Mouse (Mus musculus) hindbrain, embryonic 10.5 days (tissue): ENCODE measurements at regions not wholly inside any gene's neighbourhood (a gene's known extent, or its start where the extent isn't known, plus 50 kb on each side); places are given as distances from the start of the nearest gene placed in this dataset.

Experiments used
- DNase-seq: peaks from one replicate; pipeline ENCODE4 v3.0.0-alpha.2; 2017; ENCODE audit warnings: low spot score
- H3K27ac ChIP-seq: fragments of 300-500 bp; sonication (generic); 2 replicates; pipeline ENCODE4 v1.5.1; 2016; ENCODE audit warnings: mild to moderate bottlenecking, moderate library complexity
- H3K27me3 ChIP-seq: fragments of 300-500 bp; sonication (generic); 2 replicates; pipeline ENCODE4 v1.6.1; 2016; ENCODE audit warnings: mild to moderate bottlenecking; ENCODE audit not compliant: poor library complexity, insufficient read depth, severe bottlenecking
- H3K36me3 ChIP-seq: fragments of 300-500 bp; sonication (generic); 2 replicates; pipeline ENCODE4 v1.6.1; 2016; ENCODE audit warnings: mild to moderate bottlenecking, moderate library complexity
- H3K4me1 ChIP-seq: fragments of 300-500 bp; sonication (generic); replicated peaks from 2 replicates; pipeline ENCODE4 v1.6.1; 2016; ENCODE audit warnings: mild to moderate bottlenecking
- H3K4me3 ChIP-seq: fragments of 300-500 bp; sonication (generic); 2 replicates; pipeline ENCODE4 v1.5.1; 2016; ENCODE audit warnings: mild to moderate bottlenecking, moderate library complexity
- H3K9me3 ChIP-seq: fragments of 300-500 bp; sonication (generic); 2 replicates; pipeline ENCODE4 v1.6.1; 2016; ENCODE audit warnings: mild to moderate bottlenecking, moderate library complexity
- WGBS: fragments of 180-500 bp; shearing (Covaris S2); methylation state at CpG from one replicate; pipeline ENCODE4 v1.1.7; 2016; 5-methylcytosine and 5-hydroxymethylcytosine counted together

DNA sequence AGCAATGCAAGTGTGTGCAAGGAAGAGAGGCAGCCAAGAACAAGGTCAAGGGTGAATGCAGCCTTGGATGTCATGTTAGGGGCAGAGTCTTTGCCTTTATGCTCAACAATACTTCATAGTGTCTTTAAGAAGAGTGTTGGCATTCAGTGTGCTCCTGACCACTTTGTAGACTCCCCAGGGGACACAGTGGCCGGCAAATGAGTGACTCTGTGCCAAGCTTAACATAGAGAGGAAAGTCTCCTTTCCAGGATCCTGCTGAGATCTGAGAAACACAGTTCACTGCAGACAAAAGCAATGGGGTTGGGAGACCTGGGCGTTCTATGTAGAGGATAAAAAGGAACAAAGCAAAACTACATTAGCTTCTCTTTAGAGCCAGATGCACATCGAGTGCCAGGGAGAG, 259.2 kb downstream of the Maf start:
- Histone ChIP-seq H3K36me3 (no peaks in the 10 kb centered on the region), H3K4me1 (peaks cover 3% of the 10 kb centered on the region), H3K9me3 (no peaks in the 10 kb centered on the region), H3K27me3 (no peaks in the 10 kb centered on the region), H3K27ac (no peak overlapping the region), H3K4me3 (no peak overlapping the region)
- DNase-seq: no peak
- 48% methylated on average over 3 of the region's 3 CpGs for WGBS

DNA sequence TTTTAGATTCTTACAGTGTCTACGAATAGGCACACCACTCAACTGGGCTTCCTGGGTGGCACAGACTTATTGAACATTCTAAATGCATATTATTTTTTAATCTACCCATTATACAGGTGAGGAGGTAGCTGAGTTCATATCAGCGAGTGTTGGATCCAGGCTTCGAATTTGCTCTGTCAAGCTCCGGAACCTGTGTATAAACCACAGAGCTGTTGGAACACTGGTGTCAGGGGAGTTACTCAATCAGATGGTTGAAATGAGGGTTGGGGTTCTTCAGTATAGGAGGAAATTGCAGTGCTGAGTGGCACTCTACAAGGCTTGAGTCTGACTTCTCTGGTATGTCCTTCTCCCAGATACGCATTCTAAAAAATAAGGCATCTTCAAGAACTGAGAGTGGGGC, 263.1 kb downstream of the Maf start:
- Histone ChIP-seq H3K9me3 (no peaks in the 10 kb centered on the region), H3K4me3 (no peak overlapping the region), H3K36me3 (no peaks in the 10 kb centered on the region), H3K27ac (no peak overlapping the region), H3K27me3 (no peaks in the 10 kb centered on the region), H3K4me1 (no peaks in the 10 kb centered on the region)
- 94% methylated on average over 5 of the region's 5 CpGs for WGBS
- no peak for DNase-seq

DNA sequence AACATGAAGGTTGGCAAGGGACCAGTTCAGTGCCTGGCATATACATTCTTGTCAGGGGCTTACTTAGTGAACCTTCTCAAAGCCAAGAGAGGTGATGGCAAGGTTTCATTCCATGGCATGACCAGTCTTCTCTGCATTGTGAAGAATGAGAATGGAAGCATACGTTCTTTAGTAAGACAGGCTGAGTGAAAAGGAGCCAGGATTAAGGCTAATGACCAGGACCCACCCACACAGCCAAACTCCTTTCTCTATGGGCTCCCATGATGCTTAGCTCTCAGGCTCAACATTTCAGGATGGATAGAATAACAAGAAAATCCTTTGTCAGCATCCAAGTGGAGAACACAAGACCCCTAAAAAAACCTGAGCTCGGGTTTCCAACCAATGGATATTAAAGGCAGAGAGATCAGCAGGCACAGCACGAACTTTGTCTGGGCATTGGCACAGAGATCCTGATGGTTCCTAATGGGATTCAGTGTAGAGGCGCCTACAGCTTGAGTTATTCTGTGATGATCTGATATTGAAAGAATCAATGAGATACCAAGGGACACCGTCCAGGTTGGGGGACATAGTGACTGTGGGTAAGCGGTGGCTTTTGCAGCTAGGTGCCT, 265.5 kb downstream of the Maf start:
- H3K36me3 ChIP-seq: no peaks in the 10 kb centered on the region
- no peaks in the 10 kb centered on the region for H3K27me3 ChIP-seq
- DNase-seq: no peak
- no peaks in the 10 kb centered on the region for H3K9me3 ChIP-seq
- H3K27ac ChIP-seq: no peak overlapping the region
- 84% methylated on average over 6 of the region's 6 CpGs for whole genome bisulfite sequencing
- H3K4me3 ChIP-seq: no peak overlapping the region
- no peaks in the 10 kb centered on the region for H3K4me1 ChIP-seq

DNA sequence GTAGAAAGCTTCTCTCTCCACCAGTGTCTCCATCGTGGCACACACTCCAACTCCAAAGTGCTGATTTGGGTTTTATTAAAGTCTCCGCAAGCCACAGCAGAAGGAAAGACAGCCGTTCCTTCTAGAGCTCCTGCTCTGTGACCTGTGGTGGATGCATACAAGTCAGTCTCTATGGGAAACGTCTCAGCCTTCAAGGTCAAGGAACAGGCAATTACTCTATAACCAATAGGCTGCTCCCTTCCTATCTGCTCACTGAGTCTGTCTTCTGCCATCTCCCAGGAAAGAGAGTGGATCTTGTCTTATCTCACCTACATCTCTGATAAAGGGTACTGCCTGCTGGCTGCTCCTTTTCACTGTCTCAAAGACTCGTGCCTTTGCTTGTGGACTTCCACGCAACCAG, 266.3 kb downstream of the Maf start:
- no peaks in the 10 kb centered on the region for H3K9me3 ChIP-seq
- no peak for DNase-seq
- 85% methylated on average over 6 of the region's 6 CpGs for WGBS
- H3K27me3 ChIP-seq: no peaks in the 10 kb centered on the region
- no peak overlapping the region for H3K4me3 ChIP-seq
- H3K4me1 ChIP-seq: no peaks in the 10 kb centered on the region
- no peak overlapping the region for H3K27ac ChIP-seq
- no peaks in the 10 kb centered on the region for H3K36me3 ChIP-seq

DNA sequence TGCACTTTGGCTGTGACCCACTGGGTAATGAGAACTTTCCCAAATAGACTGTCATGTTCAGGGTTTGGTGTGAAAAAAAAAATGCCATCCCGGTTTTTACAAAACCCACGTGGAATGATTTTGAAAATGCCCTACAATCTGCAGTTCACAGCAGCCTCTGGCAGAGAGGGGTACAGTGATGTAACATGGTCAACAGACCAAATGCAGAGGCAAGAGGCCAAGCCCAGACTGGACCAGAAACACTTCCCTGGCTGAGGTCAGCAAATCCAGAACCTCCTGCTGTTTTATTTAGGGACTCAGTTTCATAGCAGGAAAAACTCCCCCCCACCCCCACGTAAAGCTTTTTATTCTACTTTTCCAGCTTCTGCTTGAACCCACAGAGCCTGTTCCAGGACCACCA, 267.4 kb downstream of the Maf start:
- Histone ChIP-seq H3K27me3 (no peaks in the 10 kb centered on the region), H3K9me3 (no peaks in the 10 kb centered on the region), H3K36me3 (no peaks in the 10 kb centered on the region), H3K4me1 (no peaks in the 10 kb centered on the region), H3K27ac (no peak overlapping the region), H3K4me3 (no peak overlapping the region)
- WGBS: 76% methylated on average over 3 of the region's 3 CpGs
- no peak for DNase-seq

DNA sequence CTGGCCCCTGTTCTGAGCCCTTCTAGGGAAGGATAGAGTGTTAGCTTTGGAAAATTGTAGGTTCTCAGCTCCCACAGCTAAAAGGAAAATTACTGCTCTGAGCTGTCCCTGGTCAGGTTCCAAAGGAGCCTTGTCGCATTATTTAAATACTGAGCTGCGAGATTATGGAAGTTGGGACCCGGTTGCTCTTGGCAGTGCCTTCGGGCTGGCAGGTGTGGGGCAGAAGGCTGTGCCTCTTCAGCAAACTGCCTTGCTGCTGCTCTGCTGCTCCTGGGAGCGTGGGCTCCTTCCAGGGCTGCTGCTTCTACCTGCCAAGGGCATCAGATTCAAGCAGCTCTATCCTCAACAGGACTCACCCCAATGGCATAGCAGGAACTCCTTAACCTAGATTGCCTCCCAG, 268.1 kb downstream of the Maf start:
- Histone ChIP-seq H3K4me1 (no peaks in the 10 kb centered on the region), H3K36me3 (no peaks in the 10 kb centered on the region), H3K9me3 (no peaks in the 10 kb centered on the region), H3K4me3 (no peak overlapping the region), H3K27ac (peak overlapping the region; percentile 23; the same call in 1 of the 2 replicates), H3K27me3 (no peaks in the 10 kb centered on the region)
- no peak for DNase-seq
- WGBS: 84% methylated on average over 5 of the region's 5 CpGs

DNA sequence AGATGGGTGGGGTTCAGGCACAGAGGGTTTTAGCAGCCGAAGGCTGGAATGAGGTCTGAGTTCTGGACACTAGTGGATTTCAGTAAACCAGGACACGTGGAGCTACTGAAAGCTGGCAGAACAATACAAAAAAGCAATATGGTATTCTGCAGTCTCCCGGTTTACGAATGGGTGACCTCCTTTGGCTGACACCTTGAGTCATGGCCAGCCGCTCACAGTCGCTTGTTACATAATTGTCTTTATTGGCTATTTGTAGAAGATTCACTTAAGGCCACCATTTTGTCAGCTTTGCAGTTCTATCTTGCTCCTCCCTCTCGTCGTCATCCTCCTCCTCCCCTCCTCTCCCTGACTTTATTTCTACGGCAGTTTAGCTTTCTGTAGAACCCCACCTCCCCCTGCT, 269.6 kb downstream of the Maf start:
- Histone ChIP-seq H3K4me3 (no peak overlapping the region), H3K36me3 (no peaks in the 10 kb centered on the region), H3K9me3 (no peaks in the 10 kb centered on the region), H3K4me1 (no peaks in the 10 kb centered on the region), H3K27me3 (peaks cover 2% of the 10 kb centered on the region; the same call in 1 of the 2 replicates), H3K27ac (no peak overlapping the region)
- 88% methylated on average over 9 of the region's 9 CpGs for WGBS
- DNase-seq: no peak

DNA sequence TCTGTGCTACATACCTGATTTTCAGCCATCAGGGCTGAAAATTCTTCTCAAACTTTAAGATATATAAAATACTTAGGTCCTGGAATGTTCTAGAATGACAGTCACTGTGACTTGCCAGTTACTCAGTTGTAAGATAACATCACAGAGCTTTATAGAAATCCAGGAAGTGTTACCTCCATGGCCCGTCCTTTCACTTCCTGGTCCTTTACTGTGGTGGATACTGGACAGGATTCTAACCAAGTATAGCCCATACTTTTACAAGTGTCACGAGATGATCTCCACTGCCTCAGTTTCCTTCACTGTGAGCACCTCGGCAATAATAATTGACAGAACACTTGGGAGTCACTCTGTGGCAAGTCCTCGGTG, 271.3 kb downstream of the Maf start:
- no peak overlapping the region for H3K27ac ChIP-seq
- no peaks in the 10 kb centered on the region for H3K36me3 ChIP-seq
- H3K9me3 ChIP-seq: no peaks in the 10 kb centered on the region
- peaks cover 9% of the 10 kb centered on the region; the same call in 1 of the 2 replicates for H3K27me3 ChIP-seq
- no peak for DNase-seq
- no peak overlapping the region for H3K4me3 ChIP-seq
- H3K4me1 ChIP-seq: no peaks in the 10 kb centered on the region; the same call in 1 of the 2 replicates
- WGBS: 87% methylated on average over 4 of the region's 4 CpGs

DNA sequence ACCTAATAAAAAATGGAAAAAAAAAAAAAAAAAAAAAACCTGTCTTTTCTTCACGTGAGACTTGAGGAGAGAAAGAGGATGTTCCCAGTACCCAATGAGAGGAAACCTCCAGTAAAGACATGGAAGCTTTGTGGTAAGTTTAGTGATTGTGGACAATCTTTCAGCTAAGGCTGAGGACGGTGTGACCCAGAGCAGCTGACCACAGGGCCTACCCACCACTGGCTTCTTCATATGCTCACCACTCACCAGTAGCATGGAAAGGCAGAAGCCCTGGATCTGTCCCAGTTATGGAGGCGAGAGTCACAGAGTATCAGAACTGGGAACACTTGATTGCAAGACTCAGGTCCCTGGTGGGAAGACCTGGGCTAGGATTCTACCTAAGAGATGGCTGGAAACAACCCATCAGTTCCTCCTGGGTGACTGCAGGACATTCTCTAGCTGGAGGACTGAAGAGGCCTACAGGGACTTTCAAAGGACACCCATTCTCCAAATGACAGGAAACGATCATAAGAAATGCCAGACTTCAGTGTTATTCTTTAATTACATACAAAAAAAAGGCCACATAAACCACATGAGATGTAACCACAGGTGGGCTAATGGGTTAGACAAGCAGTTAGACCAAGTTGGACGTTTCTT, 271.8 kb downstream of the Maf start:
- H3K27me3 ChIP-seq: peaks cover 14% of the 10 kb centered on the region; the same call in 1 of the 2 replicates
- H3K4me1 ChIP-seq: no peaks in the 10 kb centered on the region; the same call in 1 of the 2 replicates
- H3K36me3 ChIP-seq: no peaks in the 10 kb centered on the region
- H3K4me3 ChIP-seq: no peak overlapping the region
- no peak for DNase-seq
- H3K27ac ChIP-seq: no peak overlapping the region
- no peaks in the 10 kb centered on the region for H3K9me3 ChIP-seq
- 86% methylated on average over 5 of the region's 5 CpGs for WGBS

DNA sequence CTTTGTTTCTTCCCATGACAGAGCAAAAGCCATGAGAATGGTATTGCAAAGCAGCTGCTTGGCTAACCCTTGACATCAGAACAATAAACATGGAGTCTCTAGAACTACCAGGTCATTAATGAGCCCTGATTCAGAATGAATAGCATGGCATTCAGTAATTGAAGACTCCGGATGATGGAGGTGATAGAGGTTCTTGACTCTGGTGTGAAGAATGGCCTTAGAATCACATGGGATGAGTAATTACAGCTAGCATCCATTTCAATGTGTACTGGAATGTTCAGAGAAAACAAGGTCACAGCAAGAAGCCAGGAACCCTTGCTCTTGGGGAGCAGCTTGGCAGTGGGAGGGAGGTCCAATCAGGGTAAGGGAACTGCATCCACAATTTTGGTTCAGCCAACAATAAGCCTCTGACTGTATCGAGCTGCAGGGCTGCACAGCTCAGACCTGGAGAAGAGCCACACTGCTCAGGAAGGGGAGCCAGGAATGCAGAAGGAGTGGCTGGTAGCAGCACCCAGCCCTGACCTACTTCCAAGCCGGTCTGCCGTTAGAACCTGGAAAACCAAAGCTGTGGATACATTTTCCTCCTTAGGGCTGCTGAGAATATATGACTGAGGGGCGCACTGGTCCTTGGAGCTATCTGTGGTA, 275.1 kb downstream of the Maf start:
- no peak for DNase-seq
- Histone ChIP-seq H3K4me1 (peaks cover under 1% of the 10 kb centered on the region; the same call in 1 of the 2 replicates), H3K36me3 (no peaks in the 10 kb centered on the region), H3K9me3 (no peaks in the 10 kb centered on the region), H3K27ac (no peak overlapping the region), H3K4me3 (no peak overlapping the region), H3K27me3 (peaks cover 37% of the 10 kb centered on the region)
- WGBS: 81% methylated on average over 5 of the region's 5 CpGs

DNA sequence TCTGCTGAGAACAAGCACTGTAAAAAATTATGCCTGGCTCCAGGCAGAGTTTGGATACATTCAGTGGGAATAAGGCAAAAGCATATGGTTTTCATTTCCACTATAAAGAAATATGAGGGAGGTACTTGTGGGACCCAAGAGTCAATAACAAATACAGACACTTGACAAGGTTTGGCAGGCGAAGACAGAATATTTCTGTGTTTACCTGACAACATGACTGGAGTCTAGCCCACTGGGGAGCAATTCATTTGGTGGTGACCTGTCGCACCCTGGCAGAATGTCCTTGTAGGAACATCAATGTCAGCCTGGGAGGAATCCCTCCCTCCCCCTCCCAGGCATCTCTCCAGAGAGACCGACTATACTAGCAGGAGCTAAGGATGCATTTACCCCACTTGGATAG, 276.8 kb downstream of the Maf start:
- DNase-seq: peak; percentile 6
- H3K27me3 ChIP-seq: peaks cover 47% of the 10 kb centered on the region
- H3K4me3 ChIP-seq: no peak overlapping the region
- peaks cover 6% of the 10 kb centered on the region for H3K4me1 ChIP-seq
- H3K27ac ChIP-seq: no peak overlapping the region
- H3K36me3 ChIP-seq: no peaks in the 10 kb centered on the region
- H3K9me3 ChIP-seq: no peaks in the 10 kb centered on the region
- WGBS: 58% methylated on average over 3 of the region's 3 CpGs

DNA sequence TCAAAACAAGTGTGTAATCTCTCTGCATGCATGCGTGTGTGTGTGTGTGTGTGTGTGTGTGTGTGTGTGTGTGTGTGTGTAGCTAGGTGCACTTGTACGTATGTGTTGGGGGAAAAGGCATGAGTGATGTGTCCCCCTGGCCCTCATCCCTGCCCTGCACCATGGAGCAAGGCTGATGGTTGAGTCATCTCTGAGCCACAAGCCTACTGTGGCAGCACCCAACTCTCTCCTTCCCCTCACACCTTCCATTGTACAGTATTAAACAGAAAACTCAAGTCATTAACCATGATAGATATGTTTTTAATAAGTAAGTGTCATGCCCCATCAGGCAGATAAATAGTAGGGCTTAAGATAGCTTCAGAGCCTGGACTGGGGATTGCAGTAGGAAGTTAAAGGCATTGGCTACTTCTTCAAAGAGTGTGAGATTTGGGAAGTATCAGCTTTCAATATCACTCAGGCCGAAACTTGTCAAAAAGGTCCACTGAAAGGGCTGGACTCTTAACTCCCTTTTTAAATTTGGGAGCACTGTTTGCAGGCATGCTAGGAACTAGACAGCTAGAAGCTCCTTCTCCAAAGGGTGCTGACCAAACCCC, 278.2 kb downstream of the Maf start:
- Histone ChIP-seq H3K4me3 (no peak overlapping the region), H3K27me3 (peaks cover 55% of the 10 kb centered on the region), H3K36me3 (no peaks in the 10 kb centered on the region), H3K9me3 (no peaks in the 10 kb centered on the region), H3K4me1 (peaks cover 14% of the 10 kb centered on the region), H3K27ac (no peak overlapping the region)
- DNase-seq: no peak
- WGBS: 87% methylated on average over 3 of the region's 3 CpGs
